Mouse (Mus musculus): ENCODE measurements around the gene Coq8b. TPM values are rescaled to one million over a fixed set of nuclear protein-coding genes. Genes with fewer than 3 reads are reported as not detected.
A peak's percentile ranks its signal among the peaks of the same experiment; 100 is the strongest.
"Not testable (repeated sequence)": the region's sequence is repeated elsewhere in the genome, so short reads cannot be mapped to it uniquely, and the experiment has no call there.

The Coq8b gene
- total RNA-seq, 1 experiment from 2014 or later, result 8.2 TPM

GRCm38 (mm10) chr7:27228281-27228821 is 4.5 kb upstream of the Coq8b start, which contains the start of gene Itpkc:
Gene Itpkc, minus strand, starts transcription at chr7:27228661.
- peak; percentile 79 for ATAC-seq (replicated peaks; ENCODE audit: low read depth, poor library complexity, severe bottlenecking)

- peak; percentile 9; the same call in 1 of the 2 replicates for ATAC-seq (replicated peaks; ENCODE audit: low read depth, poor library complexity, severe bottlenecking)
Observed at GRCm38 (mm10) chr7:27228865-27229264, 4.0 kb upstream of the Coq8b start.

DNA sequence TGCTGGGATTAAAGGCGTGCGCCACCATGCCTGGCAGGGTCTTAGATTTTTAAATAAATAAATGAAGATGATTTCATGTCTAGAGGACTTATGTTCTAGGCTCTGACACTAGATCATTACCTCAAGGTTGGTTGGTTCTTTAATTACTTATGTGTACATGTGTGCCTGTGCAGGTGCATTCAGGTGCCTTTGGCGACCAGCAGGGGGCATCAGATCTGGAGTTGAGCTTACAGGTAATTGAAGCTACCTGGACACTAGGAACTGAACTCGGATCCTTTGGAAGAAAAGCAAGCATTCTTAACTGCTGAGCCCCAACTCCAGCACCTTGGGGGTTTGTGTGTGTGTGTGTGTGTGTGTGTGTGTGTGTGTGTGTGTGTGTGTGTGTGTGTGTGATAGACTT is 2.0 kb upstream of the Coq8b start:
- no peak for ATAC-seq (replicated peaks; ENCODE audit: low read depth, poor library complexity, severe bottlenecking)

DNA sequence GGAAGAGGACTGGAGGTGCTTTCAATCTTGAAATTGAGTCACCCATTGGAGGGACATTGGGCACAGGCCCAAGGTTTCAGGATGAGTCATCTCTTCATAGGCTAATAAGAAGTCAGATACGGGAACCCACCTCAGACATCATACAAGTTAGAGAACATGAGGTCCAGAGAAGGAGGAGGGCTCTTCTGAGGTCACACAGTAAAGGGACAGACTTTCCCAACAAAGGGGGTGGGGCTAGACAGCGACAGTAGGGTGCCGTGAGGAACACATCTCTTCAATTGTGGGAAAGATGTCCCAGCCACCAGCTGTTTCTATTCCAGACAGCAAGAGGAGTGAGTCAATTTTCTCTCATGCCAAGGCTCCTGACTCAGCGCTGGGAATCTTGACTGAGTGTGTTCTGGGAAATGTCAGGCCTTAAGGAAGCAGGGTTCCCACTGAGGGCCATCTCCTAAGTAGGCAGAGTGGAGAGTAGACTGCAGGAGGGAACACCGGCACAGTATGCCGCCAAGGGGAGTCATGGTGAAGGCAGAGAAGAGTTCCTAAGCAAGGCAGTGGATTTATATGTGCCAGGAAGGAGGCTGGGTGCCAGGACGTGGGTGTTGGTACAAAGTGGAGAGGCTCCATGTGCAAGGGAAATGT is 1.0 kb upstream of the Coq8b start:
- no peak for ATAC-seq (replicated peaks; ENCODE audit: low read depth, poor library complexity, severe bottlenecking)

DNA sequence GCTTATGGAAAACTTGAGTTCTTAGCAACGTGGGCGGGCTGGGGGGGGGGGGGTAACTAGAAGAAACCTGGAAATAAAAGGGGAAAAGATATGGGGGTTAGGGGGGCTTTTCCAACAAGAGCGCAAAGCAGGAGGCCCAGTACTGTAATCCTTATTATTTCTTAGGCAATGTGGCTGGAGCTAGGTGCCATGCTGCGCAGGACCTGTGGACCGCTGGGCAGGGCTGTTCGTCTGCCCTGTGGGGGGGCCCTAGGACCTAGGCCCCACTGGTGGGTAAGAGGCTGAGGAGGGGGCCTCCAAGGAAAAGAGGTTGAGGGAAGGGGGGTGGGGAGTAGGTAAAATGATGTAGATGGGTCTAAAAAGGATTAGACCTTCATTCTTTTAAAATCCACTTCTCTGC is 477 bp downstream of the Coq8b start:
- no peak for ATAC-seq (replicated peaks; ENCODE audit: low read depth, poor library complexity, severe bottlenecking)

GRCm38 (mm10) chr7:27235726-27236125 is 2.9 kb downstream of the Coq8b start:
- ATAC-seq (replicated peaks; ENCODE audit: low read depth, poor library complexity, severe bottlenecking), result no peak

GRCm38 (mm10) chr7:27237527-27237926 is 4.7 kb downstream of the Coq8b start:
- no peak for ATAC-seq (replicated peaks; ENCODE audit: low read depth, poor library complexity, severe bottlenecking)

DNA sequence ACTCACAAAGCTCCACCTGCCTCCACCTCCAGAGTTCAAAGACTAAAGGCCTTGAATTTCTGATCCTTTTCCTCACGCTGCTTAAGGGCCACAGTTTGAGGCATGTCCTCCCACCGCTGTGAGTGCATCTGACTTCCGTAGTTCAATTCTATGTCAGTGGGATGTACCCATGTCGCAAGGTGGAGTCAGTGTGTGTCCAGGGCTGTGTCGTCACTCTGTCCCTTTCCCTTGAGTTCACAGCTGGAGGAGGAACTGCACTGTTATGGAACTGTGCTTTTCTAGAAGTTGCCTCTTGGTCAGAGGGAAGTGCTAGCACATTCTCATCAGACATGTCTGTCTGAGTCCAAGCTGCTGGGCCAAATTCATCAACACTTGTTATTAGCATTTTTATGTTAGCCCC is 5.7 kb downstream of the Coq8b start:
- ATAC-seq (replicated peaks; ENCODE audit: low read depth, poor library complexity, severe bottlenecking), result no peak; the same call in 1 of the 2 replicates

- ATAC-seq (replicated peaks; ENCODE audit: low read depth, poor library complexity, severe bottlenecking), result no peak
Observed at GRCm38 (mm10) chr7:27243211-27243610, 10.4 kb downstream of the Coq8b start.

GRCm38 (mm10) chr7:27244088-27244487 is 11.3 kb downstream of the Coq8b start:
- ATAC-seq (replicated peaks; ENCODE audit: low read depth, poor library complexity, severe bottlenecking), result not testable (repeated sequence)

GRCm38 (mm10) chr7:27249146-27249545 is 16.3 kb downstream of the Coq8b start:
- peak; percentile 59; the same call in 1 of the 2 replicates for ATAC-seq (replicated peaks; ENCODE audit: low read depth, poor library complexity, severe bottlenecking)

DNA sequence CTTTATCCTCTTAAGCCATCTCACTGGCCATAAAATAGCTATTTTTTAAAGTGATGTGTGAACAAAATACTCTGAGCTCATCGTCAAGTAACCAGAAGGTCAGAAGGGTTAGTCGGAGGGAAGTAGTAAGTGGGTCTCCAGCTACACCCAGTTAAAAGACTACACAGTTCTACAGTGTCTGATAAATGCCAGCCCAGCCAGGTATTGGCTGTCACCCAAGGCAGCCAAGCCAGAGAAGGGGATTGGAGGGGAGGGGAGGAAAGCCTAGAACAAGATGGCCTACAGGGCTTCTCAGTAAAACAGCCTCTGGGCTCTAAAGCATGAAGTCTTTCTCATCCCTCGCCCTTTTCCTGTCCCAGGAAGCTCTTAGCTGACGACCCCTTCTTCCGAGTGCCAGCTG is 17.1 kb downstream of the Coq8b start:
- ATAC-seq (replicated peaks; ENCODE audit: low read depth, poor library complexity, severe bottlenecking), result no peak

DNA sequence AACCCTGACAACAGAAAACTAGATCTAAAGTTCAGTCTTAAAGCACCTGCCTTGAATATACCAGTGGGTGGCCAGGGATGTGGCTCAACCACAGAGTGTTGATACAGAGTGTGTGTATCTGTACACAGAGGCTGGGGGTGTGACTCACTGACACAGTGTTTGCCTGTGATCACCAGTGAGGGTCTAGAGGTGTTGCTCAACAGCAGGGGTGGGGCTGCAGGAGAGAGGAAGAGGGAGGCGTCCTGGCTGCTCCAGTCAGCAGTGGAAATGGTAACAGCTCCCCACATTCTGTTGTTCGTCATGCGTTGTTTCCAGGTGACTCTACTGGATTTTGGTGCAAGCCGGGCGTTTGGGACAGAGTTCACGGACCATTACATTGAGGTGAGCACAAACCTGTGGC is 19.1 kb downstream of the Coq8b start:
- ATAC-seq (replicated peaks; ENCODE audit: low read depth, poor library complexity, severe bottlenecking), result peak; percentile 75

DNA sequence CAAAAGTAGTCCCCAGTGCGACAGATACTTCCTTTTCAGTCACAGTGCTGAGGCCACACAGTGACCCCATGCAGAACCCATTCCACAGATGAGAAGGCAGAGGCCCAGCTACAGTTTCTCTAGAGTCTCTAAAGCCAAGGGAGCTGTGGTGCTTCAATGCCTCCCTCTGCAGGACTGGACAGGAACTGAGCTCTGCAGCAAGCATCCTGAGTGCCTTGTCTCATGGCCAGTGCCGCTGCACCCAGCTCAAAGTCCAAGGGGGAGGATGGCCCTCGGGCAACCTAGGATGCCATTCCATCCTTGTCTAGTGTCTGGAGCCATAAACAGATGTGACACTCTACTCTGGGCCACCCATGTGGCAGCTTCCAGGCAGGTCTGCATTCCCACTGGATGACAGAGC is 22.9 kb downstream of the Coq8b start:
- no peak for ATAC-seq (replicated peaks; ENCODE audit: low read depth, poor library complexity, severe bottlenecking)

DNA sequence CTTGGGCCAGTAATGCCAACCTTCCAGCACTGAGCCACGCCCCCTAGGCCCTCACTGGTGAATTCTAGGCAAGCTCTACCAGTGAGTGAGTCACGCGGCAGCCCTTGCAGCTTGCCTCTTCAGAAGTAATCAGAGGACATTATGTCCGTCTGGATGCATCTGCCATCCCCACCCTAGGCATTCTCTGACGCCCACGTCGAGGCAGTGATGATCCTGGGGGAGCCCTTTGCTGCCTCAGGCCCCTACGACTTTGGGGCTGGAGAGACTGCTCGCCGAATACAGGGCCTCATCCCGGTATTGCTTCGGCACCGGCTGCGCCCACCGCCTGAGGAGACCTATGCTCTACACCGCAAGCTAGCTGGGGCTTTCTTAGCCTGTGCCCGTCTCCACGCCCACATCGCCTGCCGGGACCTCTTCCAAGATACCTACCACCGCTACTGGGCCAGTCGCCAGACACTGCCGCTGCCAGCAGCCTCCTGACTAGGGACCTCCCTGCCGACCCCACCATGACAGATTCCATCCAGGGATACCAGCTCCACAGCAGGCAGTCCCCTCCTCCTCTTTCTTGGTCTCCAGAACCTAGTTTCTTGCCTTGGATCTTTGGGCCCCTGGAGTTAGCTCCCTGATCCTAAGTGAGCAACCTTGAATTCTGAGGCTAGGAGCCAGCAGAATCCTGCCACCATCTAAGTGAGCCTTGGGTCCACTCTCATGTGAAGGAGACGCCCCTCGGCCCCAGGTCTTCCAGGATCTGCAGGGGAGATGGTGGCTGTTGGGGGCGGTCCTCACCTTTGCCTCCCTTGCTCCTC is 24.4 kb downstream of the Coq8b start:
- ATAC-seq (replicated peaks; ENCODE audit: low read depth, poor library complexity, severe bottlenecking), result peak; percentile 36

DNA sequence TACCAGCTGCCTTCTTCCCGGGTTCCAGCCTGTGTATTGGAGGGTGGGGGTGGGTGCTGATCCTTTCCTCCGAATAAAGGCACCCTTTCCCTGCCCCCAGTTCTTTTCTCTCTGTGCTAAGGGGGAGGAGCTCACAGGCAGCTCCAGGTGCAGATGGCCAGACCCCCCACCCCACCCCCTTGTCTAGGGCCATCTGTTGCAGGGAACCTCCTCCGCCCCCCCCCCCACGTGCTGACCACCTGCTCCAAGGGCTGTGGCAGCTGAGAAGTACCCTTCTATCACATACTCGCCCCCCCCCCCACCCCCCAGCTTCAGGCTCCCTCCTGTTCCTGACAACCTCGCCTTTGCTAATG is 25.0 kb downstream of the Coq8b start:
- ATAC-seq (replicated peaks; ENCODE audit: low read depth, poor library complexity, severe bottlenecking), result no peak

- ATAC-seq (replicated peaks; ENCODE audit: low read depth, poor library complexity, severe bottlenecking), result peak; percentile 71
Observed at GRCm38 (mm10) chr7:27258205-27258899, 25.5 kb downstream of the Coq8b start, which contains the start of gene Numbl. Gene Numbl, plus strand, starts transcription at chr7:27258433.

GRCm38 (mm10) chr7:27259271-27259721 is 26.5 kb downstream of the Coq8b start:
- ATAC-seq (replicated peaks; ENCODE audit: low read depth, poor library complexity, severe bottlenecking), result no peak

DNA sequence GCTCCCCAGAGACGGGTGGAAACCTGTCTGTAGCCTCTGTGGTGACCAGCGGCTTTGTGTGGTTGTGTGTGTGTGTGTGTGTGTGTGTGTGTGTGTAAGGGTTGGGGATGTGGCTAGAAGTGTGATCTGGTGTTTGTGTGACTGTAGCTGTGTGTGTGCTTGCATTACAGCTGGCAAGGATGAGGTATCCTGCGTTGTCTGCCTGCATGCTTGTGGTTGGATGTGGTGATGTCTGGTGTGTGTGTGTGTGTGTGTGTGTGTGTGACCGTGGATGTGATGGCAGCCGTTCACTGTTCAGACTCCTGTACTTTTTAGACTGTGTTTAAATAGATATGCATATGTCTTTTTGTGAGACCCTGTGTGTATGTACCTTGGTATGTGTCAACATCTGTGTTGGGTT is 26.9 kb downstream of the Coq8b start:
- ATAC-seq (replicated peaks; ENCODE audit: low read depth, poor library complexity, severe bottlenecking), result no peak

- ATAC-seq (replicated peaks; ENCODE audit: low read depth, poor library complexity, severe bottlenecking), result no peak
Observed at GRCm38 (mm10) chr7:27260856-27261255, 28.0 kb downstream of the Coq8b start.

GRCm38 (mm10) chr7:27261888-27262287 is 29.1 kb downstream of the Coq8b start:
- no peak for ATAC-seq (replicated peaks; ENCODE audit: low read depth, poor library complexity, severe bottlenecking)

Measured in common myeloid progenitor, adult 5-6 weeks (primary cell).